Mouse (Mus musculus): ENCODE measurements around the gene Xylt2. TPM values are rescaled to one million over a fixed set of nuclear protein-coding genes. Genes with fewer than 3 reads are reported as not detected.

Gene Xylt2
- polyA plus RNA-seq, 1 experiment from 2014 or later: 29.5 TPM

DNA sequence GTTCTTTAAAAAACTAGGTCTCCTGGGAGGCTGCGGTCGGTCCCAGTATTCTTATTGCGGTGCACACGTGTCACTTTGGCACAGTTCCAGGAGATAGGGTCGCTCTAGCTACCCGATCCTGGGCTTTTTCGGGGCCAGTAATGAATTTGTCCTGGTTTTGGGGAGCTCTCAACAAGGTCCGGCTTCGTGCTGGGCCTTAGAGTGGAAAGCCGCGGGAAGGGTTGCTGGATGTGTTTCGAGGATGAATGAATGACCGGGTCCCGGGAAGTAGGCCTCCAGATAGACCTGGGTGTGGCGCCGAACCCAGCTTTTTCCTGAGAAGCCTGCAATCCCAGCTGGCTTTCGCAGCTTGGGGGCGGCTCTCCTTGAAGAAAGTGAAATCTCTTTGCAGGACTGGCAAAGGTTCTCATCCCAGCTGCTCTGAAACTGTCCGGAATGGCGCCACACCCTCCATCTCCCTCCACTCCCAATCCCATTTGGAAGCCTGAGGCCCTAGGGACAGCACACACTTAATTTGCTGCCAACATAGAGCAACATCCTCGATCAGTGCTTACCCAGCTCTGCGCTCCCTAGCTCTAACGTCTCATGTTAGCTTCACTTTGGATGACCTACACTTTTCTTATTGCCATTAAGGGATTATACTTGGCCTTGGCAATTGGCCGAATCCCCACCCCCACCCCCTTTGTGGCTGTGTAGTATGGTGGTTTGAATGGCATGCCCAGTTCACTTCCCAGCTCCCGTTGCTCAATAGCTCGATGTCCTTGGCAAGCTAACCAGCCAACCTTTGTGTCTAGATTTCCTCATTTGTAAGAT is 46.9 kb downstream of the Xylt2 start:
- H3K36me3 ChIP-seq: peaks cover 35% of the 10 kb centered on the region
- H3K9ac ChIP-seq: peak overlapping the region; percentile 87
- no peak for ATAC-seq (ENCODE audit: insufficient number of reproducible peaks, insufficient read depth, low FRiP score, low TSS enrichment)
- no peaks in the 10 kb centered on the region for H3K9me3 ChIP-seq
- peak overlapping the region; percentile 91 for H3K4me2 ChIP-seq (replicated peaks)
- peak overlapping the region; percentile 63 for H3K27ac ChIP-seq
- WGBS: 13% methylated on average over 26 of the region's 26 CpGs
- H3K4me3 ChIP-seq: peak overlapping the region; percentile 97
- peaks cover 8% of the 10 kb centered on the region for H3K4me1 ChIP-seq
- no peaks in the 10 kb centered on the region for H3K27me3 ChIP-seq

DNA sequence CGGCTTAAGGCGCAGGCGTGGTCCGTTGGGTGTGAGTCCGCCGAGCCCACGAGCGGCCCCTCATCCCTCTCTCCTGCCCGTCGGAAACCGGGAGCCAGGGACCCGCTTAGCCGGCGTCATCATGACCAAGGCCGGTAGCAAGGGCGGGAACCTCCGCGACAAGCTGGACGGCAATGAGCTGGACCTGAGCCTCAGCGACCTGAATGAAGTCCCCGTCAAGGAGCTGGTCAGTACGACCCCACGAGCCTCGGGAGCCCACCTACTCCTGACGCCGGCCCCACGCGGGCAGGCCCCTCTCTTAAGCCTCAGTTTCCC is 47.5 kb downstream of the Xylt2 start:
- H3K27me3 ChIP-seq: no peaks in the 10 kb centered on the region
- peak overlapping the region; percentile 63 for H3K27ac ChIP-seq
- H3K9ac ChIP-seq: peak overlapping the region; percentile 87
- no peaks in the 10 kb centered on the region for H3K9me3 ChIP-seq
- ATAC-seq (ENCODE audit: insufficient number of reproducible peaks, insufficient read depth, low FRiP score, low TSS enrichment): peak; percentile 28; the same call in 1 of the 2 replicates
- H3K4me3 ChIP-seq: peak overlapping the region; percentile 97
- H3K36me3 ChIP-seq: peaks cover 29% of the 10 kb centered on the region
- WGBS: under 1% methylated on average over 27 of the region's 28 CpGs
- peak overlapping the region; percentile 91 for H3K4me2 ChIP-seq (replicated peaks)
- peaks cover 8% of the 10 kb centered on the region for H3K4me1 ChIP-seq

- no peaks in the 10 kb centered on the region for H3K27me3 ChIP-seq
- ATAC-seq (ENCODE audit: insufficient number of reproducible peaks, insufficient read depth, low FRiP score, low TSS enrichment): peak; percentile 94
- H3K27ac ChIP-seq: peak within 1 kb of the TSS; percentile 63
- H3K4me2 ChIP-seq (replicated peaks): peak within 1 kb of the TSS; percentile 91
- H3K4me1 ChIP-seq: peaks cover 8% of the 10 kb centered on the region
- peaks cover 24% of the 10 kb centered on the region for H3K36me3 ChIP-seq
- 5% methylated on average over 41 of the region's 41 CpGs for WGBS
- H3K9ac ChIP-seq: peak within 1 kb of the TSS; percentile 87
- no peaks in the 10 kb centered on the region for H3K9me3 ChIP-seq
- peak within 1 kb of the TSS; percentile 97 for H3K4me3 ChIP-seq
Measured at GRCm38 (mm10) chr11:94629199-94629883, 48.0 kb downstream of the Xylt2 start, which contains the start of gene Lrrc59. TSS of gene Lrrc59 (plus strand) at chr11:94629767.

DNA sequence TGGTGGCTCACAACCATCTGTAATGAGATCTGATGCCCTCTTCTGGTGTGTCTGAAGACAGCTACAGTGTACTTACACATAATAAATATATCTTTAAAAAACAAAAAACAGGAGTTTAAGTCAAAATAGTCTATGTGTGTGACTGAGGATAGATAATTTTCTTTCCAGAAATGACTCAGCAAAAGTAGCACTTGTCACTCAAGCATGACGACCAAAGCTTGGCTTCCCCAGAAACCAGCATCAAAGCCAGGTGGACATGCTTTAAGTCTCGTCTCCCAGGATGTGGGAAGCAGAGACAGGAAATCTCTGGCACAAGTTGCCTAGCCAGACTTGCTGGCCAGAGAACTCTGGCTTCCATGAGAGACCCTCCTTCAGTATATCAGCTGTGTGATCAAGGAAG is 55.2 kb downstream of the Xylt2 start:
- 71% methylated on average over 2 of the region's 2 CpGs for WGBS
- no peak for ATAC-seq (ENCODE audit: insufficient number of reproducible peaks, insufficient read depth, low FRiP score, low TSS enrichment)

GRCm38 (mm10) chr11:94621458-94621852 is 55.9 kb downstream of the Xylt2 start:
- Histone ChIP-seq H3K27ac (no peak overlapping the region), H3K4me3 (no peak overlapping the region), H3K4me2 (replicated peaks) (no peak overlapping the region), H3K9ac (no peak overlapping the region), H3K4me1 (no peaks in the 10 kb centered on the region), H3K9me3 (no peaks in the 10 kb centered on the region), H3K36me3 (no peaks in the 10 kb centered on the region), H3K27me3 (no peaks in the 10 kb centered on the region)
- ATAC-seq (ENCODE audit: insufficient number of reproducible peaks, insufficient read depth, low FRiP score, low TSS enrichment): no peak

More for the DNA sequence above, 55.2 kb downstream of the Xylt2 start:
- Histone ChIP-seq H3K9ac (no peak overlapping the region), H3K4me3 (no peak overlapping the region), H3K36me3 (no peaks in the 10 kb centered on the region), H3K4me1 (no peaks in the 10 kb centered on the region), H3K27me3 (no peaks in the 10 kb centered on the region), H3K27ac (no peak overlapping the region), H3K9me3 (no peaks in the 10 kb centered on the region), H3K4me2 (replicated peaks) (no peak overlapping the region)

- Histone ChIP-seq H3K4me3 (no peak overlapping the region), H3K36me3 (no peaks in the 10 kb centered on the region), H3K4me1 (no peaks in the 10 kb centered on the region), H3K4me2 (replicated peaks) (no peak overlapping the region), H3K9ac (no peak overlapping the region), H3K27ac (no peak overlapping the region), H3K27me3 (no peaks in the 10 kb centered on the region), H3K9me3 (no peaks in the 10 kb centered on the region)
- ATAC-seq (ENCODE audit: insufficient number of reproducible peaks, insufficient read depth, low FRiP score, low TSS enrichment): no peak
- 67% methylated on average over 6 of the region's 6 CpGs for WGBS
Measured at GRCm38 (mm10) chr11:94620766-94621457, 56.4 kb downstream of the Xylt2 start.

DNA sequence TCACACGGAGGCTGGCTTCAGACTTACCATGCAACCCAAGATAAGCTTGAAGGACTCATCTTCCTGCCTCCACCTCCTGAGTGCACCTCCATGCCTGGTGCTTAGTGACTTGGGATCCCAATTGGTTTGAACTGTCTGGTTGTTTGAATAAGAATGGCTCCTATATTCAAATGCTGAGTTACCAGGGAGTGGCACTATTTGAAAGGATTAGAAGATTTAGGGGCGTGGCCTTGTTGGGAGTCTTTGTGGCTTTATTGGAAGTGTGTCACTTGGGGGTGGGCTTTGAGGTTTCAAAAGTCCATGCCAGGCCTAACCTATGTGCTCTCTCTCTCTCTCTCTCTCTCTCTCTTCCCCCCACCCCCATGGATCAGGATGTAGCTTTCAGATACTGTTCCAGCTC is 59.7 kb downstream of the Xylt2 start:
- WGBS: 95% methylated on average over 2 of the region's 2 CpGs
- Histone ChIP-seq H3K9ac (no peak overlapping the region), H3K36me3 (no peaks in the 10 kb centered on the region), H3K4me1 (no peaks in the 10 kb centered on the region), H3K4me2 (replicated peaks) (no peak overlapping the region), H3K27ac (no peak overlapping the region), H3K9me3 (no peaks in the 10 kb centered on the region), H3K4me3 (no peak overlapping the region), H3K27me3 (no peaks in the 10 kb centered on the region)
- no peak for ATAC-seq (ENCODE audit: insufficient number of reproducible peaks, insufficient read depth, low FRiP score, low TSS enrichment)

- Histone ChIP-seq H3K27me3 (no peaks in the 10 kb centered on the region), H3K9me3 (no peaks in the 10 kb centered on the region), H3K27ac (no peak overlapping the region), H3K4me3 (no peak overlapping the region), H3K9ac (no peak overlapping the region), H3K4me1 (no peaks in the 10 kb centered on the region), H3K36me3 (no peaks in the 10 kb centered on the region), H3K4me2 (replicated peaks) (no peak overlapping the region)
- no peak for ATAC-seq (ENCODE audit: insufficient number of reproducible peaks, insufficient read depth, low FRiP score, low TSS enrichment)
- WGBS: 24% methylated on average over 4 of the region's 4 CpGs
Measured at GRCm38 (mm10) chr11:94615494-94615893, 61.8 kb downstream of the Xylt2 start.

- WGBS: 82% methylated on average over 4 of the region's 4 CpGs
- no peak for ATAC-seq (ENCODE audit: insufficient number of reproducible peaks, insufficient read depth, low FRiP score, low TSS enrichment)
Measured at GRCm38 (mm10) chr11:94614603-94615002, 62.7 kb downstream of the Xylt2 start.

More at GRCm38 (mm10) chr11:94614603-94615002, 62.7 kb downstream of the Xylt2 start:
- H3K4me3 ChIP-seq: no peak overlapping the region
- H3K27me3 ChIP-seq: no peaks in the 10 kb centered on the region
- H3K27ac ChIP-seq: no peak overlapping the region
- H3K9me3 ChIP-seq: no peaks in the 10 kb centered on the region
- no peaks in the 10 kb centered on the region for H3K4me1 ChIP-seq
- no peak overlapping the region for H3K4me2 ChIP-seq (replicated peaks)
- no peaks in the 10 kb centered on the region for H3K36me3 ChIP-seq
- H3K9ac ChIP-seq: no peak overlapping the region

Data from embryonic facial prominence, embryonic 12.5 days (tissue).